Mouse (Mus musculus) embryonic facial prominence, embryonic 13.5 days (tissue): ENCODE measurements at regions not wholly inside any gene's neighbourhood (a gene's known extent, or its start where the extent isn't known, plus 50 kb on each side); places are given as distances from the start of the nearest gene placed in this dataset.

ENCODE experiments used
- ATAC-seq: fragments of 200-750 bp; cut with Nextera tagmentation; 2 replicates; pipeline ENCODE4 v1.8.0; 2017; ENCODE audit warnings: low read depth; ENCODE audit not compliant: insufficient number of reproducible peaks, insufficient read depth, low FRiP score, low TSS enrichment
- H3K27ac ChIP-seq: fragments of 300-500 bp; sonication (generic); 2 replicates; pipeline ENCODE4 v1.5.1; 2015; ENCODE audit warnings: moderate library complexity, mild to moderate bottlenecking, inconsistent platforms
- H3K27me3 ChIP-seq: fragments of 300-500 bp; sonication (generic); 2 replicates; pipeline ENCODE4 v1.6.1; 2015; ENCODE audit warnings: mild to moderate bottlenecking, inconsistent platforms
- H3K36me3 ChIP-seq: fragments of 300-500 bp; sonication (generic); 2 replicates; pipeline ENCODE4 v1.6.1; 2015; ENCODE audit warnings: mild to moderate bottlenecking, inconsistent platforms
- H3K4me1 ChIP-seq: fragments of 300-500 bp; sonication (generic); 2 replicates; pipeline ENCODE4 v1.6.1; 2015; ENCODE audit warnings: inconsistent platforms
- H3K4me2 ChIP-seq: fragments of 300-500 bp; sonication (generic); 2 replicates; pipeline ENCODE4 v1.6.1; 2015; ENCODE audit warnings: moderate library complexity, mild to moderate bottlenecking, inconsistent platforms
- H3K4me3 ChIP-seq: fragments of 300-500 bp; sonication (generic); 2 replicates; pipeline ENCODE4 v1.5.1; 2015; ENCODE audit warnings: mild to moderate bottlenecking, inconsistent platforms
- H3K9ac ChIP-seq: fragments of 300-500 bp; sonication (generic); 2 replicates; pipeline ENCODE4 v1.6.1; 2015; ENCODE audit warnings: mild to moderate bottlenecking, inconsistent platforms
- H3K9me3 ChIP-seq: fragments of 300-500 bp; sonication (generic); 2 replicates; pipeline ENCODE4 v1.6.1; 2016; ENCODE audit warnings: inconsistent platforms
- WGBS: fragments of 180-500 bp; shearing (Covaris S2); methylation state at CpG from one replicate; pipeline ENCODE4 v1.1.7; 2015; ENCODE audit warnings: mixed read lengths; 5-methylcytosine and 5-hydroxymethylcytosine counted together

- no peak overlapping the region for H3K9ac ChIP-seq
- no peak overlapping the region for H3K27ac ChIP-seq
- H3K4me2 ChIP-seq, result no peak overlapping the region
- H3K27me3 ChIP-seq, result peaks cover 3% of the 10 kb centered on the region; the same call in 1 of the 2 replicates
- H3K4me3 ChIP-seq, result no peak overlapping the region
- ATAC-seq, result no peak
- no peaks in the 10 kb centered on the region for H3K4me1 ChIP-seq
- WGBS, result 59% methylated on average over 2 of the region's 2 CpGs
- no peaks in the 10 kb centered on the region for H3K36me3 ChIP-seq
- H3K9me3 ChIP-seq, result no peaks in the 10 kb centered on the region
These were observed 819.6 kb downstream of the Gm9195 start for GRCm38 (mm10) chr14:71671994-71672393.

- ATAC-seq, result no peak
- Histone ChIP-seq H3K9me3 (no peaks in the 10 kb centered on the region), H3K9ac (no peak overlapping the region), H3K36me3 (no peaks in the 10 kb centered on the region), H3K27ac (no peak overlapping the region), H3K4me1 (no peaks in the 10 kb centered on the region), H3K4me2 (no peak overlapping the region), H3K4me3 (no peak overlapping the region), H3K27me3 (peaks cover 6% of the 10 kb centered on the region; the same call in 1 of the 2 replicates)
- 12% methylated on average over 1 of the region's 1 CpGs for WGBS
These were observed 821.2 kb downstream of the Gm9195 start for GRCm38 (mm10) chr14:71670435-71670834.

GRCm38 (mm10) chr14:71666656-71667055 lies 825.0 kb downstream of the Gm9195 start:
- Histone ChIP-seq H3K36me3 (no peaks in the 10 kb centered on the region), H3K27me3 (peaks cover 5% of the 10 kb centered on the region; the same call in 1 of the 2 replicates), H3K4me3 (no peak overlapping the region), H3K4me2 (no peak overlapping the region), H3K27ac (no peak overlapping the region), H3K9me3 (no peaks in the 10 kb centered on the region), H3K4me1 (no peaks in the 10 kb centered on the region), H3K9ac (no peak overlapping the region)
- no peak for ATAC-seq
- 94% methylated on average over 1 of the region's 1 CpGs for WGBS

DNA sequence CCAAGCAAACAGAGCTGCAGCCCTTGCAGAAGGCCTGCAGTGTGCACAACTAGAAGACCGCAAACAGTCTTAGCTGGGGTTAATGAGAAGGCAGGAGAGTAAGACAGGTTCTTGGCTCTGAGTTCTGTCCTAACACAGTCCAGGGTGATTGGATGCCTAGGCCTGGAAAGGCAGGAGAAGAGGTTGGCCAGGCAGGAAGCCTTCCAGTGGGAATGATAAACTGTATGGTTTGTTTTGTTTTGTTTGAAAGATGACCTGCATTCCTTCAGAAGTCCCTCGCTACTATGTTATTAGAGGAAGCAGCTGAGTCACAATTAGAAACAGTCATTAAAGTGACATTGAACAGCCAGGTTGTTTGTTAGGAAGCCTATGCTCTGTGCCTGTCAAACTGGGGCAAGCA lies 831.5 kb downstream of the Gm9195 start:
- Histone ChIP-seq H3K36me3 (no peaks in the 10 kb centered on the region), H3K27ac (no peak overlapping the region), H3K4me3 (no peak overlapping the region), H3K9ac (no peak overlapping the region), H3K4me1 (peaks cover 5% of the 10 kb centered on the region; the same call in 1 of the 2 replicates), H3K27me3 (peaks cover 4% of the 10 kb centered on the region; the same call in 1 of the 2 replicates), H3K4me2 (no peak overlapping the region), H3K9me3 (no peaks in the 10 kb centered on the region)
- 41% methylated on average over 2 of the region's 2 CpGs for whole genome bisulfite sequencing
- ATAC-seq, result no peak

DNA sequence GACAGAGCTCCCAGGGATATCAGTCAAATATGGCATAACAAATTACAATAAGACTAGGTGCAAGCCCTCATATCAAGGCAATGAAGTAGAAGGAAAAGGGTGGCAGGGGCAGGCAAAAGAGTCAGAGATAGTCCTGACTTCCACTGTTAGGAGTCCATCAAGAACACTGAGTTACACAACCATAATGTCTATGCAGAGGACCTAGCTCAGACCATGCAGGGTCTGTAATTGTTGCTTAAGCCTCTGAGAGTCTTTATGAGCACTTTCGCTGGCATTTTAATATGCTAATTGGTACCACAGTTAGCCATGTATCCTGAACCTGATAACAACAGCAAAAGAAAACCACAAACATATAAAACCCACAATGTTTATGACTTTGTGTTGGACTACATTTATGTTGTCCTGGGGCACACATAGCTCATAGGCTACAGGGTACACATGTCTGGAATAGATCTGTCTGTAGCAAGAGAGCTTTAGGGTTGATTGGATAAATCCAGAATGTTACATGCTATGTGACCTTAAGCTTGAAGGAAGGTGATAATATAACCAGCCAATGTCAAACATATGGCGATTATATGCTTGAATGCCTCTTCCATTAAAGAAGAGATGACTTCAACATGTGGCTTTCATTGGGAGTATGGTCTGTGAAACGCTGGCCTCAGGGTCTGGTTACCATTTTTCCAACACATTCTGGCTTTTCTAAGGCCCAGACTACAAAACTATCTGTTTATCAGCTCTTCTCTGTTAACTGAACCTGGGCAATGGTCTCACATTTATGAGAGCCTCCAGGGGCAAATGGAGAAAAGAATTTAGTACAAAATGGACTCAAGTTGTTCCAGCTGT lies 836.6 kb downstream of the Gm9195 start:
- no peak overlapping the region for H3K4me3 ChIP-seq
- no peak overlapping the region for H3K4me2 ChIP-seq
- no peaks in the 10 kb centered on the region for H3K36me3 ChIP-seq
- peaks cover 11% of the 10 kb centered on the region; the same call in 1 of the 2 replicates for H3K4me1 ChIP-seq
- H3K9me3 ChIP-seq, result no peaks in the 10 kb centered on the region
- ATAC-seq, result no peak
- no peak overlapping the region for H3K9ac ChIP-seq
- H3K27me3 ChIP-seq, result peaks cover 4% of the 10 kb centered on the region; the same call in 1 of the 2 replicates
- no peak overlapping the region for H3K27ac ChIP-seq
- 28% methylated on average over 3 of the region's 3 CpGs for WGBS

GRCm38 (mm10) chr14:71642536-71642935 lies 849.1 kb downstream of the Gm9195 start:
- no peak overlapping the region for H3K4me2 ChIP-seq
- ATAC-seq, result no peak
- H3K4me3 ChIP-seq, result no peak overlapping the region
- no peak overlapping the region for H3K9ac ChIP-seq
- no peaks in the 10 kb centered on the region for H3K9me3 ChIP-seq
- H3K27me3 ChIP-seq, result no peaks in the 10 kb centered on the region
- H3K4me1 ChIP-seq, result no peaks in the 10 kb centered on the region
- no peaks in the 10 kb centered on the region for H3K36me3 ChIP-seq
- no peak overlapping the region for H3K27ac ChIP-seq
- WGBS, result 86% methylated on average over 1 of the region's 1 CpGs

GRCm38 (mm10) chr14:71639083-71639482 lies 852.6 kb downstream of the Gm9195 start:
- WGBS, result 74% methylated on average over 1 of the region's 1 CpGs
- H3K4me3 ChIP-seq, result no peak overlapping the region

GRCm38 (mm10) chr14:71635091-71635490 lies 856.5 kb downstream of the Gm9195 start:
- H3K27me3 ChIP-seq, result no peaks in the 10 kb centered on the region
- H3K4me3 ChIP-seq, result no peak overlapping the region
- ATAC-seq, result no peak
- H3K36me3 ChIP-seq, result no peaks in the 10 kb centered on the region
- no peak overlapping the region for H3K27ac ChIP-seq
- no peak overlapping the region for H3K9ac ChIP-seq
- H3K4me1 ChIP-seq, result no peaks in the 10 kb centered on the region
- WGBS, result 96% methylated on average over 1 of the region's 1 CpGs
- no peak overlapping the region for H3K4me2 ChIP-seq
- H3K9me3 ChIP-seq, result no peaks in the 10 kb centered on the region

More at GRCm38 (mm10) chr14:71639083-71639482, 852.6 kb downstream of the Gm9195 start:
- Histone ChIP-seq H3K27ac (no peak overlapping the region), H3K9ac (no peak overlapping the region), H3K9me3 (no peaks in the 10 kb centered on the region), H3K27me3 (no peaks in the 10 kb centered on the region), H3K4me2 (no peak overlapping the region), H3K4me1 (no peaks in the 10 kb centered on the region), H3K36me3 (no peaks in the 10 kb centered on the region)
- ATAC-seq, result no peak

- no peak overlapping the region for H3K4me2 ChIP-seq
- ATAC-seq, result no peak
- no peaks in the 10 kb centered on the region for H3K36me3 ChIP-seq
- no peaks in the 10 kb centered on the region for H3K27me3 ChIP-seq
- H3K27ac ChIP-seq, result no peak overlapping the region
- no peaks in the 10 kb centered on the region for H3K4me1 ChIP-seq
- WGBS, result 71% methylated on average over 4 of the region's 4 CpGs
- H3K9me3 ChIP-seq, result no peaks in the 10 kb centered on the region
- H3K9ac ChIP-seq, result no peak overlapping the region
- H3K4me3 ChIP-seq, result no peak overlapping the region
These were observed 881.8 kb downstream of the Gm9195 start for GRCm38 (mm10) chr14:71609698-71610301.

- Histone ChIP-seq H3K9ac (no peak overlapping the region), H3K4me1 (no peaks in the 10 kb centered on the region), H3K4me3 (no peak overlapping the region), H3K27ac (no peak overlapping the region), H3K4me2 (no peak overlapping the region), H3K27me3 (no peaks in the 10 kb centered on the region), H3K36me3 (no peaks in the 10 kb centered on the region), H3K9me3 (no peaks in the 10 kb centered on the region)
- no peak for ATAC-seq
- 55% methylated on average over 2 of the region's 2 CpGs for WGBS
These were observed 887.9 kb downstream of the Gm9195 start for GRCm38 (mm10) chr14:71603710-71604109.

DNA sequence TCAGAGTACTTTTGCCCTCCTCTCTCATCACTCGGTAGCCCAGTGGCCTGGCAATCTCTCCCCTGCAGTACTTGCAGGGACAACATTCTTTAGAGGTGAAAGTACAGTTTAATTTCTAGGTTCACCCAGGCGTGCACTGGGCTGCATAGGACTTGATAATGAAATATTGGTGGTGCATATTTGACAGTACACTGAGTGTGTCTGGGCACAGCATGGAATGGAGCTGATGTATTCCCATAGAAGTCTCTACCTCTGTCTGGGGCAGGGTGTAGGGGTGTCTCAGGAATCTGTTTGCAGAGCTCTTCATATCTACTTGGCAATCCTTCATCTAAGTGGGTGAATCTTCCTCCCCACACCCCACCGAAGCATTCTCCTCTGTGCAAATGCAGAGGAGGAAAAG lies 893.8 kb downstream of the Gm9195 start:
- H3K4me2 ChIP-seq, result no peak overlapping the region
- H3K27me3 ChIP-seq, result no peaks in the 10 kb centered on the region
- no peaks in the 10 kb centered on the region for H3K9me3 ChIP-seq
- ATAC-seq, result no peak
- no peaks in the 10 kb centered on the region for H3K4me1 ChIP-seq
- H3K4me3 ChIP-seq, result no peak overlapping the region
- 82% methylated on average over 3 of the region's 3 CpGs for WGBS
- no peak overlapping the region for H3K27ac ChIP-seq
- H3K9ac ChIP-seq, result no peak overlapping the region
- no peaks in the 10 kb centered on the region for H3K36me3 ChIP-seq

GRCm38 (mm10) chr14:71588694-71589240 lies 902.9 kb downstream of the Gm9195 start:
- no peaks in the 10 kb centered on the region for H3K4me1 ChIP-seq
- H3K27ac ChIP-seq, result no peak overlapping the region
- H3K9me3 ChIP-seq, result no peaks in the 10 kb centered on the region
- no peak for ATAC-seq
- no peaks in the 10 kb centered on the region for H3K27me3 ChIP-seq
- no peaks in the 10 kb centered on the region for H3K36me3 ChIP-seq
- WGBS, result 52% methylated on average over 1 of the region's 1 CpGs
- no peak overlapping the region for H3K4me3 ChIP-seq
- no peak overlapping the region for H3K4me2 ChIP-seq
- H3K9ac ChIP-seq, result no peak overlapping the region
